Mouse (Mus musculus) monocyte, adult 59 days (primary cell): Measurements from ENCODE around the gene Tbc1d10c. TPM values are rescaled to one million over a fixed set of nuclear protein-coding genes. Genes with fewer than 3 reads are reported as not detected.

ENCODE experiments used
- total RNA-seq, 2 experiments: library from RNA; stranded (reverse); gene quantifications; one replicate each; pipeline ENCODE4 v1.2.4; 2023

Tbc1d10c gene
- 10 to 100 TPM; 29.8 to 31.7 TPM for total RNA-seq

DNA sequence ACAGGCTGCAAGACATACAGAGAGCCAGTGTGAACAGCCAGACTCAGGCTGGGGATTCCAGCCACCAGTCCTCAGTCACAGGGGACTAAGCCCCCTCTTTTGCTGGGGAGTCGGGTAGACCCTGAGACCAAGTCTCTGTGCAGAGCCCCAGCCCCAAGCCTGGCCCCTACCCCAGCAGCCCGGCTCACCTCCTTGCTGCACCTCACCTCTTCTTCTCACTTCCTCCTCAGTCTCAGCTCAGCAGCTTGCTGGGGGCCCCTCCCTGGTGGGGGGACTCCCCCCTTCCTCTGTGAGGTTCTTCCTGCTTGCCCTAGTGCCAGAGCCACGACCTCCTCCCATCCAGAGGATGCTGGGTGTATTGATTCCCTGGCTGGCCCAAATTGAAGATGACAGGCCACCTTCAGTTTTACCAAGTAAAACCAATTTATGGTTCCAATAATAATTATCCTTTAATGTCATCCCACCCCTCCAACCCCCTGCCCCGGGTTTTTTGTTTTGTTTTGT, at the start of gene Tbc1d10c:
TSS of gene Tbc1d10c (minus strand) at position 454 of the 504 bp plus-strand sequence.

DNA sequence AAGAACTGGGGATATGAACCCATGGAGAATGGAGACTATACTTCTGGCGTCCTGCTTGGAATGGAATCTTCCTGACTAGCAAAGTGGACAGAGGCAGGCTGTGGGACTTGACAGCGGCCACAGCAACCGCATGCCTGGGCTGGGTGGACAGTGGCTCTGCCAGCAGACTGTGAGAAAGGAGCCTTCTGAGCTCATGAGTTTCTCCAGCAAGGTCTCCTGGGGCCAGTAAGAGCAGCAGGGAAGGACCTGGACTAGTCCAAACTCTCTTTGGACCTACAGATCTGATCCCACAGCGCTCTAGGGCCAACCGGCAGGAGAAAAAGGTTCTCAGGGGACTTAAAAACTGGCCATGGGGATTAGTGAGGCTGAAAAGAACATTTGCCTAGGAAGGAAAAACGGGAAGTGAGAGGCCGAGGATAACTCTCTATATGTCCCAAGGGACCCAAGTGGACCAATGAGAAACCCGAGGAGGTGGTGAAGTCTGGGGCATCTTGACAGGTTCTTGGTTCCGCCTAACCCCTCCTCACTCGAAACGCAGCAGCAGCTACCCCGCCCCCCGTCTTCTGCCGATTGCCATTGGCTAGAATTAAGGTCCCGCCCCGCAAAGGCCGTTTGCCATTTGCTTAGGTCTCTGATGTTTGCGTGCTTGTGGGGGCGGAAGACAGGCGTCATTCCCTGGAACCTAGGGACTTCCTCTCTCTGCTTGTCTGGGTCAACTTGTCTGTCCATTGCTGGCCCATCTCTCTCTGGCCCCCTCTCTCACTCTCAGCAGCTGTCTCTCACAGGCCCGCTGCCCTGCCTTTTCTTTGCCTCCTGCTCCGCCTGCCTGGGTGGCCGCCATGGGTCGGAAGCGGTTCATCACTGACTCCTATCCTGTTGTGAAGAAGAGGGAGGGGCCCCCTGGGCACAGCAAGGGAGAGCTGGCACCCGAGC, 40.4 kb upstream of the Tbc1d10c start, which contains the start of gene Pold4:
TSS of gene Pold4 (plus strand) at position 647 of the 933 bp plus-strand sequence.

DNA sequence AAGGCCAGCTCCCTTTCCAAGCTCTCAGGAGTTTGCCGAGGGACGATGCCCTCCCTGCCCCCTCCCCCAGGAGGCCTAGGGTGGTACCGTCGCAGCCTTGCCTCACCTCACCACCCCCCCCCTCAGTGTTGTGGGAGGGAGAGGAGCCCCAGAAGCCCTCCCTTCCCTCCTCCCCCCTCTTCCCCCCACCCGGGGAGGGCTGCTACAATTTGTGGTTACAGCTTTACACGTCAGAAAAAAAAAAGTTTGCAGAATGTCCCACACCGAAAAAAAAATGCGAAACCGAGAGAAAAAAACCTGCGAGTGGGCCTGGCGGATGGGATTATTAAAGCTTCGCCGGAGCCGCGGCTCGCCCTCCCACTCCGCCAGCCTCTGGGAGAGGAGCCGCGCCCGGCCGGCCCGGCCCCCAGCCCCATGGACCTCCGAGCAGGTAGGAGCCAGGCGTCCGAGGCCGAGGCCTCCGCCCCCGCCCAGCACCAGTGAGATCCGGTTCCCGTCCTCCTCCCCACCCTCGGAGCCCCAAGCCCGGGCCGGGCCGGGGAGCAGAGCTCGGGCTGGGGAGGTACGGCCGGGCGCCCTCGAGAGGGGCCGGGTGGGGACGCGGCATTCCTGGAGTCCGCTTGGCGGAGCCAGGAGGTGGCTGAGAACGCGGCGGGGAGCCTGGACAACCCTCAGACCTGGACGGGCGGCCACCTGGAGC, 23.1 kb upstream of the Tbc1d10c start, which contains the start of the genes Clcf1 and AC109138.7:
TSS of gene Clcf1 (plus strand) at position 168 of the 700 bp plus-strand sequence.
TSS of gene AC109138.7 (plus strand) at position 287 of the 700 bp plus-strand sequence.

DNA sequence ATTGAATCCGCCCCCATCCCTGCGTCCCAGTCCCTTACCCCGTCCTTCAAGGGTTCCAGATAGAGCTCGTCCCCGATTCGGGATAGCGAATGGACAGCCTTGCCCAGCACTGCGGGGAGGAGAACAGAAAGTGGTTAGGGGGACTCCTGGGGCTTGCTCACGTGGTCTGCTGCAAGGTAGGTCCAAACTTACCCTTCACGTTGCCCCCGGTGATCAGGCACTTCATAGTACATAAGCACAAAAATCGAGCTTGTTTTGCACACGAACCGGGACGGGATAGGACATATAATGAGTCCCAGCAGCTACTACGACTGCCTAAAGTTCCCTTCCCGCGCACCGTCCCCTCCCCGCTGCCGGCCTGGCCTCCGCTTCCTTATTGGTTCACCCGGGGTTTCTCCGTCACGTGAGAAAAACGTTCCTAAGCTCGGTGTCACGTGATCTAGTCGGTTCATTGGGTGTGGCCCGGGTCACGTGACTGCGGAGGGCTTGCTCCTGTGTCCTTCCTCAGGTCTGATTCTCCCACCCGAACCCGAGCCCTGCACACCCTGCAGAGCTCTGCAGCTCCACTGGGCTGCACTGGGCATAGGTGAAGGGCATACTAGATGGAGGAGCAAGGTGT, 10.3 kb upstream of the Tbc1d10c start, which contains the start of gene Rad9a:
TSS of gene Rad9a (minus strand) at position 372 of the 619 bp plus-strand sequence.

DNA sequence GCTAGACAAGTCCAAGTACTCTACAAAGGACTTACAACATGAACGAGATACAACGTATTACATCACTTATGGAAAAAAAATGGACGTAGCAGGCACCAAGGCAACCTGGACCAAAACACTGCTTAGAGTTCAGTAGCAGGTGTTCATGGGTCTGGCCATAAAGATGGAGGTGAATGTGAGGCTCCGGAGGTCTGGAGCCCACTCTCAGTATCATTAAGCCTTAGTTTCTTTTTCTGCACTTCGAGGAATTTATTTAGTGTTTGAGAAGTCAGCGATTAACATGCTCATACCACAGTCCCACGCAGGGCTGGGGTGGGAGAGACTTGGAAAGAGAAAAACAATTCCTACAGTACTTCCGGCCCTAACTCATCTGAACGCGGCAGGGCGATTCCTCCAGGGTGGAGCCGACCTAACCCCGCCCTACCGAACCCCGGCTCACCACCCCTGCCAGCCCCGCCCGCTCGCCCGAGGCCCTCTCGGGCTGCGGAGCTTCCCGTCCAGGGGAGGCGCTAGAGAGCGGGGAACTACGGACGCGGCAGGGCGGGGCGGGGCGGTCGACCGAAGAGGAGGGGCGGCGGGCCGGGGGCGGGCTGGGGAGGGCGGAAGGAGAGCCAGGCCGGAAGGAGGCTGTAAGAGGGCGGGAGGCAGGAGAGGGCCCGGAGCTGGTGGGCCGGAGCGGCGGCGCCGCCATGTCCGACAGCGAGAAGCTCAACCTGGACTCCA, 605 bp upstream of the Tbc1d10c start, which contains the start of gene Ppp1ca:
TSS of gene Ppp1ca (plus strand) at position 538 of the 723 bp plus-strand sequence.

DNA sequence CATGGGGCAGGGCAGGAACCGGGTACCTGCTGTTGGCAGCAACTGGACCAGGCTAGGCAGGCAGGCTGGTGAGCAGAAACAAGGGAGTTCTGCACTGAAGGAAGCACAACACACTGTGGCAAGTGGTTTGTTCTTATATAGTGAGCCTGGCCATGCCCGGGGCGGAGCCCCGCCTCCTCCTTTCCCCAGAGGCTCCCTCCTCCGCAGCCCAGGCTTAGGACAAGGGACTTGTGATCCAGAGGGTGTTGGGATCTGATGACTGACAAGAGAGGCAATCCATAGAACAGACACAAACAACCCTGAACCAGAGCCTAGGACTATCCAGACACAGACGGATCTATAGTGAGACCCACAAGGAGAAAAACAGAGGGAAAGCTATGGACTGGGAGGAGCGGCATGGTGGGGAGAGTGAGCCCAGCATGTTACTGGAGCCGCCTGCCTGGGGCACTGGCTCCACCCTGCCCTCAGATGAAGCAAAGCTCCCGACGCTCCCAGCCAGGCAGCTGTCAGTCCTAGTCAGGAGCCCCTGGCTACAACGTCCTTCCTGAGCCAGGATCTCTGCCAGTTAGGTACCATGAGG, 15.6 kb downstream of the Tbc1d10c start, which contains the start of gene Carns1:
TSS of gene Carns1 (minus strand) at position 112 of the 580 bp plus-strand sequence.

DNA sequence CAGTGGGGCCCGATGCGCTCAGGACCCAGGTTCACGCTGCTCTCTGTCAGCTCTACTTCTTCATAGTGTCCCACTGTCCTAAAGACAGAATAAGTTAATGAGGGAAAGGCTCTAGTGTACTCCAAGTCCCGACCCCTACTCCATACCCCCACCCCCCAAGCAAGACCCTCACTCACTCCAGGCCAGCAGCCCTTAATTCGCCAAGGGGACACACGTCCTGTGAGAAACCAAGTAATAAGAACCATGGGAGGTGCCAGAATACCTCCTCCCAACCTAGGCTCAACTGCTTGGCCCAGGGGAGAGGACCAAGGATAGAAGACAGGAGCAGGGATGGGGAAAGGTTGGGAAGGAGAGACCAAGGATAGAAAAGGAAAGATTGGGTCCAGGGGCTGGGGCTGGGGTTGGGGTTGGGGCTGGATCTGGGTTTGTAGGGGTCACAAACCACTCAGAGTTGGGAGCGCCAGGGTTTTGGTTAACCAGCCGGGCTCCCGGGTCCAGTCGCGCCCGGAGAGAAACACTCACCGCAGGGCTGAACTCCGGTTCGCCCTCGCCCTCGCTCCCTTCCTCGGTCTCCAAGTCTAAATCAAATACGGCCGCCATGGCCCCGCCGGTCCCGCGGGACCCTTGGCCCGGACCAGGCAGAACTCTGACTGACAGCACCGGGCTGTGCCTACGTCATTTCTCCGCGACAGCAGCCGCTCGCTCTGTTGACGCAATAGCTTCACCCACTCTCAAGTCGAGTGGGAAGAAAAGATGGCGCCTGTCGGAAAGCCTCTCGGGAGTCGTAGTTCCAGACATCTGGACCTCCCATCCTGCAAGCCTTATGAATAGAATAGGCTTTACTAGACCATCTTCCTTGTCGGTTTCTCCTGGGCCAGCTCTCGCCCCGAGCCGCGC, 28.2 kb downstream of the Tbc1d10c start, which contains the start of gene Rps6kb2:
TSS of gene Rps6kb2 (minus strand) at position 709 of the 897 bp plus-strand sequence.

DNA sequence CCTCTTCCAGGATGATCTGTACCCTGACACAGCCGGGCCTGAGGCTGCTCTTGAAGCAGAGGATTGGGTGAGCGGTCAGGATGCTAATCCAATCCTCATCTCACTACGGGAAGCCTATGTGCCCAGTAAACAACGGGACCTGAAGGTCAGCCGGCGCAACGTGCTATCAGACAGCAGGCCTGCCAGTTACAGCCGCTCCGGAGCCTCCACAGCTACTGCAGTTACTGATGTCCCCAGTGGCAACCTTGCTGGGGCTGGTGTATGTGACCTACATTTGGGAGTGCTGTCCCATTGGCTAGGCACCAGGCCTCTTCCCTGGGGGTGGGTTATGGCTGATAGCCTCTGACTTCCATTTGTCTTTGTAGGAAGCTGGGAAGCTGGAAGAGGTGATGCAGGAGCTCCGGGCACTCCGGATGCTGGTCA, 37.8 kb downstream of the Tbc1d10c start, which contains the start of gene Ptprcap:
TSS of gene Ptprcap (plus strand) at position 373 of the 423 bp plus-strand sequence.

DNA sequence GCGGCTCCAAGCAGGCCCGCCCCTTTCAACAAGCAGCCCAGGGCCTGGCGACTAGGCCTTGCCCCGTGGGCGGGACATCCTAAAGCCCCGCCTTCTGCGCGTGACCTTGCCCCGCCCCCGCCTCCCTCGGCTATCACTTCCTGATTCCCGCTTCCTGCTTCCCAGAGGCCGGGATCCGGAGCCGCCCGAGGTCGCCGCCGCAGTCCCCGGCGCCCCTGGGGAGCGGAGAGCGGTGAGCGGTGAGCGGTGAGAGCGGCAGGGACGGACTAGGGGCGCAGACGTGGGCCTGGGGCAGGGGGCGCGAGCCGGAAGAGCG, 42.6 kb downstream of the Tbc1d10c start, which contains the start of gene Coro1b:
TSS of gene Coro1b (plus strand) at position 129 of the 316 bp plus-strand sequence.

DNA sequence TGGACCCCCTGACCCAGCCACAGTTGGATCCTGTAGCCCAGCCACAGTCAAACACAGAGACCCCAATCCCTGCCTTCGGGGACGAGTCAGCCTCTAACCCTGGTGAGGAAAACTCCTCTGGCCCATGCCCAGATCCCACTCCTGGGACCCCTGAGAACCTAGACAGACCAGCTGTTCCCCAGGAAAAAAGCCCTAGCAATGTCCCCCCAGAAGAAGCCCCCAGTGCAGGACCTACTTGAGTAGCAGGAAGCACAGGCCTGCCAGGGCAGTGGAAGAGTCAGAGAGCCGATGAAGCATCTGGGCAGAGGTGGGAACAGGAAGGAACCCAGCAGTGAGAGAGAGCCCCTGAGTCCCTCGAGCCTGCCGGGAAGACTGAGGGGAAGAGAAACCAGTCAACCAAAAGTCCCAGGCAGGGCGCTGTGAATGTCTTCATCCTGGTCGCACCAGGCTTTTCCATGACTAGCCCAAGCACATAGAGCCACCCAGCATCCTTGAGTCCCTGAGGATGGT, 47.3 kb downstream of the Tbc1d10c start, which contains the start of gene Cabp4:
TSS of gene Cabp4 (minus strand) at position 275 of the 510 bp plus-strand sequence.

DNA sequence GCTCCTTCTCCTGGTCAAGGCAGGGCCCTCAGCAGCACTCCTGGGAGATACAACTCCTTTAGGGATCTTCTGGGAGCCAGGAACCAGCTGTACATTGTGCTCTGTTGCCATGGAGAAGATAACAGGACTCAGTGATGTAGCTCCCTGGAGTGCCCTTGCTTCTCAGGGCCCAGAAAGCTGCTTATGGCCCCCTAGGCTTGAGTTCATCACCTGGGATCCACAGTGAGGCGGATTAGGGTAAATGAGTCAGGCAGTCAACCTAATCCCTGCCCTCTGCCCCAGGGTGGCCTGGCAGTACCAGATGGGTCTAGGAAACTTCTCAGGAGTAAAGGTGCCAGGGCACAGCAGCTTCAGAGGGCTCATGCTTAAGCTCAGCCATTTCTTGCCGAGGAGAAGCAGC, 51.6 kb downstream of the Tbc1d10c start, which contains the start of gene Gpr152:
TSS of gene Gpr152 (plus strand) at position 342 of the 400 bp plus-strand sequence.

Other genes with a start within 250 kb of the Tbc1d10c start
- gene Aldh3b3, start 232.6 kb downstream of the Tbc1d10c start, total RNA-seq: under 1 TPM; 0.33 to 0.52 TPM
- 1 to 10 TPM; 4.2 to 6.3 TPM for gene Aldh3b2, start 219.0 kb downstream of the Tbc1d10c start, total RNA-seq
- gene Acy3, start 204.7 kb downstream of the Tbc1d10c start, total RNA-seq: not detected
- not detected for gene Tbx10, start 198.5 kb downstream of the Tbc1d10c start, total RNA-seq
- gene Nudt8, start 190.7 kb downstream of the Tbc1d10c start, total RNA-seq: 10 to 100 TPM in 1 of 2 experiments, 1 to 10 TPM in 1; 8.0 to 14.1 TPM
- gene Gm49405, start 190.7 kb downstream of the Tbc1d10c start, total RNA-seq: 1 to 10 TPM; 1.5 to 1.6 TPM
- 1 to 10 TPM; 2.5 to 4.8 TPM for gene Doc2g, start 188.0 kb downstream of the Tbc1d10c start, total RNA-seq
- 10 to 100 TPM; 58.0 to 65.5 TPM for gene Ndufv1, start 178.5 kb downstream of the Tbc1d10c start, total RNA-seq
- 100 to 1,000 TPM; 150 to 173 TPM for gene Gstp1, start 153.3 kb downstream of the Tbc1d10c start, total RNA-seq
- 10 to 100 TPM; 15.3 to 58.8 TPM for gene Gstp2, start 145.3 kb downstream of the Tbc1d10c start, total RNA-seq
- gene Gstp3, start 131.7 kb downstream of the Tbc1d10c start, total RNA-seq: 1 to 10 TPM; 6.8 to 7.6 TPM
- not detected for gene Cabp2, start 109.7 kb downstream of the Tbc1d10c start, total RNA-seq
- 100 to 1,000 TPM; 250 to 306 TPM for gene Cdk2ap2, start 94.1 kb downstream of the Tbc1d10c start, total RNA-seq
- 100 to 1,000 TPM; 399 to 422 TPM for gene Pitpnm1, start 91.3 kb downstream of the Tbc1d10c start, total RNA-seq
- 100 to 1,000 TPM; 105 to 131 TPM for gene Aip, start 65.4 kb downstream of the Tbc1d10c start, total RNA-seq
- gene Gpr152, start 51.5 kb downstream of the Tbc1d10c start, total RNA-seq: under 1 TPM; 0.31 to 0.43 TPM
- 10 to 100 TPM in 1 of 2 experiments, 1 to 10 TPM in 1; 5.6 to 10.1 TPM for gene Cabp4, start 47.3 kb downstream of the Tbc1d10c start, total RNA-seq
- 100 to 1,000 TPM; 435 to 477 TPM for gene Coro1b, start 42.7 kb downstream of the Tbc1d10c start, total RNA-seq
- gene Ptprcap, start 37.7 kb downstream of the Tbc1d10c start, total RNA-seq: 10 to 100 TPM; 13.1 to 17.2 TPM
- gene Rps6kb2, start 27.9 kb downstream of the Tbc1d10c start, total RNA-seq: 10 to 100 TPM; 41.7 to 47.8 TPM
- 1 to 10 TPM; 5.7 to 6.3 TPM for gene Carns1, start 15.8 kb downstream of the Tbc1d10c start, total RNA-seq
- 100 to 1,000 TPM; 360 to 389 TPM for gene Ppp1ca, start 781 bp upstream of the Tbc1d10c start, total RNA-seq
- gene Rad9a, start 10.4 kb upstream of the Tbc1d10c start, total RNA-seq: 10 to 100 TPM; 32.7 to 35.4 TPM
- gene Clcf1, start 23.0 kb upstream of the Tbc1d10c start, total RNA-seq: 10 to 100 TPM; 29.0 to 34.8 TPM
- gene AC109138.7, start 23.1 kb upstream of the Tbc1d10c start, total RNA-seq: not detected
- gene Pold4, start 40.6 kb upstream of the Tbc1d10c start, total RNA-seq: 100 to 1,000 TPM; 108 to 115 TPM
- gene Ssh3, start 77.9 kb upstream of the Tbc1d10c start, total RNA-seq: 10 to 100 TPM; 50.8 to 51.4 TPM
- gene Ankrd13d, start 91.9 kb upstream of the Tbc1d10c start, total RNA-seq: 10 to 100 TPM; 18.4 to 19.2 TPM
- 100 to 1,000 TPM; 425 to 438 TPM for gene Grk2, start 114.9 kb upstream of the Tbc1d10c start, total RNA-seq
- 100 to 1,000 TPM; 128 to 130 TPM for gene Kdm2a, start 207.0 kb upstream of the Tbc1d10c start, total RNA-seq
- under 1 TPM in 1 of 2 experiments, not detected in 1; 0.42 TPM for gene Rhod, start 248.1 kb upstream of the Tbc1d10c start, total RNA-seq